Mouse (Mus musculus) liver, adult 2 months (tissue): Measurements from ENCODE around the gene Sema4d. TPM values are rescaled to one million over a fixed set of nuclear protein-coding genes. Genes with fewer than 3 reads are reported as not detected.

Source experiments
- DNase-seq: peaks from one replicate; pipeline ENCODE4 v3.0.0-alpha.2; 2011; ENCODE audit warnings: low read depth, low spot score; ENCODE audit errors: extremely low read depth
- H3K27ac ChIP-seq: fragments of 200-500 bp; replicated peaks from 2 replicates; pipeline ENCODE4 v1.5.1; 2012; ENCODE audit warnings: low read depth, mild to moderate bottlenecking, control low read depth, inconsistent platforms, low read length; ENCODE audit not compliant: insufficient read depth
- H3K27me3 ChIP-seq: fragments of 200-500 bp; 2 replicates; pipeline ENCODE4 v1.6.1; 2012; ENCODE audit warnings: mild to moderate bottlenecking, moderate library complexity, low read length, inconsistent platforms; ENCODE audit not compliant: control insufficient read depth, insufficient read depth
- H3K36me3 ChIP-seq: fragments of 200-500 bp; 2 replicates; pipeline ENCODE4 v1.6.1; 2012; ENCODE audit warnings: low read length, inconsistent platforms; ENCODE audit not compliant: control insufficient read depth, insufficient read depth
- H3K4me1 ChIP-seq: fragments of 200-500 bp; 2 replicates; pipeline ENCODE4 v1.6.1; 2011; ENCODE audit warnings: low read length; ENCODE audit not compliant: control insufficient read depth, insufficient read depth
- H3K4me3 ChIP-seq: fragments of 200-500 bp; 2 replicates; pipeline ENCODE4 v1.5.1; 2011; ENCODE audit warnings: low read depth, mild to moderate bottlenecking, control low read depth, low read length, moderate library complexity; ENCODE audit not compliant: insufficient read depth
- H3K79me2 ChIP-seq: fragments of 200-500 bp; 2 replicates; pipeline ENCODE4 v1.6.1; 2012; ENCODE audit warnings: inconsistent platforms, mild to moderate bottlenecking, low read length, moderate library complexity; ENCODE audit not compliant: control insufficient read depth, insufficient read depth
- H3K9ac ChIP-seq: fragments of 200-500 bp; 2 replicates; pipeline ENCODE4 v1.6.1; 2012; ENCODE audit warnings: low read depth, mild to moderate bottlenecking, control low read depth, inconsistent platforms, low read length
- CTCF ChIP-seq: fragments of 200-500 bp; IDR thresholded peaks from 2 replicates; pipeline ENCODE4 v1.5.1; 2011; ENCODE audit warnings: low read depth, low read length, control low read depth
- POLR2A ChIP-seq: fragments of 200-500 bp; IDR thresholded peaks from 2 replicates; pipeline ENCODE4 v1.6.1; 2011; ENCODE audit warnings: low read length, control low read depth; ENCODE audit not compliant: insufficient read depth; ENCODE audit errors: extremely low read depth
- WGBS: fragments of 180-500 bp; shearing (Covaris S2); methylation state at CpG from one replicate; pipeline ENCODE4 v1.1.7; 2018; 5-methylcytosine and 5-hydroxymethylcytosine counted together
- polyA plus RNA-seq: library from polyadenylated mRNA; depleted of rRNA; stranded (reverse); fragments of >200 nt; gene quantifications from 2 replicates; pipeline ENCODE4 v1.2.3, GENCODE M21; 2012
- total RNA-seq: library from RNA; depleted of rRNA; stranded (reverse); fragments of >200 nt; gene quantifications from 2 replicates; pipeline ENCODE4 v1.2.3, GENCODE M21; 2014

Gene Sema4d
- total and polyA plus RNA-seq, 2 experiments: 0.74 to 0.94 TPM

- no peaks in the 10 kb centered on the region for H3K27me3 ChIP-seq
- no peaks in the 10 kb centered on the region for H3K36me3 ChIP-seq
- DNase-seq: no peak
- no peak overlapping the region for H3K9ac ChIP-seq
- TF ChIP-seq CTCF (no peak), POLR2A (no peak)
- H3K4me1 ChIP-seq: peaks cover 5% of the 10 kb centered on the region; the same call in 1 of the 2 replicates
- no peak overlapping the region for H3K4me3 ChIP-seq
- H3K79me2 ChIP-seq: no peaks in the 10 kb centered on the region
- H3K27ac ChIP-seq: no peak overlapping the region
- WGBS: 88% methylated on average over 25 of the region's 25 CpGs
Measured at GRCm38 (mm10) chr13:51778983-51779962, 14.3 kb downstream of the Sema4d start.

DNA sequence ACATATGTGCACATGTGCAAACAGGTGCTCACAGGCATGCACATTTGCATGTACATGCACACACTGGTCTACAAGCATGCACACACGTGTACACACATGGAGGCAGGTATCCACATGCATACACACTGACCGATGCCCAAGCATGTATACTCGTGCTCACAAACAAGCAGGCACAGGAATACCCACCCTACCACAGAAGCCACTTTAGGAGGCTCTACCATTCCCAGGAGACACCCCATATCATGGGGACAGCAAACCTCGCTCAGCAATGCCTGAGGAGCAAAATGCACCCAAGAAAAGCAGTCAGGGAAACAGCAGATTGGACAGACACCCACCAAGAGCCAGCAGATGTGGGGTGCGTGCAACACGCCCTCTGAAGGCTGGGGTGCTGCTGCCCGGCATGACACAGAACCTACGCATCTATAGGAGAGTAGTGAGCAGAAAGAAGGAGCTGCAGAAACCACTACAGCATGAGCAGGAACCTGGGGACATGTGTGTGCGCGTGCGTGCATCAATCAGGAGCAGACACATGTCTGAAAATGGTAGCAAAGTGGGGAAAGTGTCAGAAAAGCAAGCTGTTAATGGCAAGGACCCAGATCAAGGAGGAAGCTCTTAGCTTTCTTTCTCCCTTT lies 15.1 kb downstream of the Sema4d start:
- WGBS: 92% methylated on average over 11 of the region's 11 CpGs
- no peak overlapping the region for H3K4me3 ChIP-seq
- TF ChIP-seq CTCF (no peak), POLR2A (no peak)
- H3K27ac ChIP-seq: no peak overlapping the region
- no peak for DNase-seq
- no peaks in the 10 kb centered on the region for H3K27me3 ChIP-seq
- no peak overlapping the region for H3K9ac ChIP-seq
- H3K4me1 ChIP-seq: peaks cover 5% of the 10 kb centered on the region; the same call in 1 of the 2 replicates
- H3K79me2 ChIP-seq: no peaks in the 10 kb centered on the region
- H3K36me3 ChIP-seq: no peaks in the 10 kb centered on the region

- peak overlapping the region; percentile 29; the same call in 1 of the 2 replicates for H3K27ac ChIP-seq
- TF ChIP-seq CTCF (no peak), POLR2A (no peak)
- H3K9ac ChIP-seq: no peak overlapping the region
- WGBS: 72% methylated on average over 6 of the region's 6 CpGs
- no peak for DNase-seq
- H3K27me3 ChIP-seq: no peaks in the 10 kb centered on the region
- peaks cover 5% of the 10 kb centered on the region; the same call in 1 of the 2 replicates for H3K4me1 ChIP-seq
- no peaks in the 10 kb centered on the region for H3K36me3 ChIP-seq
- no peak overlapping the region for H3K4me3 ChIP-seq
- H3K79me2 ChIP-seq: no peaks in the 10 kb centered on the region
Measured at GRCm38 (mm10) chr13:51777738-51778274, 15.7 kb downstream of the Sema4d start.

DNA sequence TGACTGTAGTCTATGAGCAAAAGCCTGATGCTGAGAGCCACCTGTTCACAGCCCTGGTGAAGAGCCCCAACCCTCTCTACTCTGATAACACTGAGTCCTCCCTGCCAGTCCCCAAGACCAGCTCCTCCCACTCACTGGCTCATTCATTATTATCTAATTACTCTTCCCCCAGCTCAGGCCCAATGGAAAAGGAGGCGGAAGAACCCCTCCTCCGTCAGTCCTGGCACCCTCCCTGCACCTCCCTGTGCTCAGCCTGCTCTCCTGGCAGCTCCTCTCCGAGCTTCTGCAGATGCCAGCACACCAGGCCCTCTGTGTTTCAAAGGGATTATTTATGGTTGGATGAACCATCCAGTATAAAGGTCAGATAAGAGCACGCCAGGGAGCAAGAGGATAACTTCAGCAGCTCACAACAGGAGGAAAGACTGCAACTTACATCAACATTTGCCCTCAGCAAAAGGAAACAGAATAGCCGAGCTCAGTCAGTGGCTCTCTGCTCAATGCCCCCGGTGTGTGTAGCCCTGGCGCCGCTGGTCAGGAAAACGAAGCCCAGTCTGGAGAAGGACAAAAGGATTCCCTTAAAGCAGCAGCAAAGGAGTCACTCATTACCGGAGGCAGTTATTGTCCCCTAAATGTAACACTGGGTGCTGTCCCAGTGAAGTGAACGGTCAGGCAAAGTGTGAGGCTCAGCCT lies 16.4 kb downstream of the Sema4d start:
- Histone ChIP-seq H3K4me3 (no peak overlapping the region), H3K36me3 (no peaks in the 10 kb centered on the region), H3K27ac (peak overlapping the region; percentile 29; the same call in 1 of the 2 replicates), H3K79me2 (no peaks in the 10 kb centered on the region), H3K4me1 (peaks cover 5% of the 10 kb centered on the region; the same call in 1 of the 2 replicates), H3K27me3 (no peaks in the 10 kb centered on the region), H3K9ac (no peak overlapping the region)
- 53% methylated on average over 11 of the region's 11 CpGs for WGBS
- DNase-seq: no peak
- TF ChIP-seq POLR2A: no peak
- no peak for TF ChIP-seq CTCF

DNA sequence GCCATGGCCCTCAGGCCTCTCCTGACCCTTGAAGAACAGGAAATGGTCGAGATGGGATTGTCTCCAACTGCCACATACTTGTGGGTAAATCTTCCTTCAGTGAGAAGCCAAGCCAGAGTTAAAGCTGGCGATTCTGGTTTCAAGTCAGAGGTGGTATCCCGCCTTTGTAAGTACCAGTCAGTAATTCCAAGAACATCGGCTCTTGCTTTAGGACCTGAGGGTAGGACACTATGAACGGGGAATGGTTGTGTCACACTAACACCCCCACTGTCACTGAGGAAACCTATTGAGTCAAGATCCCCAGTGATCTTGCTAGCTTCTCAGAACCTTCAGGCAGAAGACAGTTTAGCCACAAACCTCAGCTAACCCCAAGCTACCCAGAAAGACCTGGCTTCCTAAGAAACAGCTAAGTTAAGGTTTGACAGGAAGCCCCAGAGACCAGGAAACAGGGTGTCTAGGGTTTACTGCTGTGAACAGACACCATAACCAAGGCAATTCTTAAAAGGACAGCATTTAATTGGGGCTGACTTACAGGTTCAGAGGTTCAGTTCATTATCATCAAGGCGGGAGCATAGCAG lies 17.3 kb downstream of the Sema4d start:
- Histone ChIP-seq H3K9ac (no peak overlapping the region), H3K79me2 (no peaks in the 10 kb centered on the region), H3K27me3 (no peaks in the 10 kb centered on the region), H3K27ac (no peak overlapping the region), H3K4me1 (peaks cover 5% of the 10 kb centered on the region; the same call in 1 of the 2 replicates), H3K36me3 (no peaks in the 10 kb centered on the region), H3K4me3 (no peak overlapping the region)
- 94% methylated on average over 6 of the region's 6 CpGs for WGBS
- no peak for DNase-seq
- no peak for TF ChIP-seq CTCF
- TF ChIP-seq POLR2A: no peak
